Mouse (Mus musculus) olfactory bulb, adult 2 months (tissue): ENCODE measurements around the gene Slc10a1. TPM values are rescaled to one million over a fixed set of nuclear protein-coding genes. Genes with fewer than 3 reads are reported as not detected.
"Not testable (repeated sequence)": the region's sequence is repeated elsewhere in the genome, so short reads cannot be mapped to it uniquely, and the experiment has no call there.

Source experiments
- H3K27ac ChIP-seq: fragments of 200-500 bp; 2 replicates; pipeline ENCODE4 v1.5.1; 2012; ENCODE audit warnings: low read depth, low read length; ENCODE audit not compliant: insufficient read depth
- H3K4me1 ChIP-seq: fragments of 200-500 bp; 2 replicates; pipeline ENCODE4 v1.6.1; 2012; ENCODE audit warnings: low read length; ENCODE audit not compliant: control insufficient read depth, insufficient read depth
- H3K4me3 ChIP-seq: fragments of 200-500 bp; 2 replicates; pipeline ENCODE4 v1.5.1; 2012; ENCODE audit warnings: mild to moderate bottlenecking, low read depth, low read length, moderate library complexity; ENCODE audit not compliant: insufficient read depth
- CTCF ChIP-seq: fragments of 200-500 bp; IDR thresholded peaks from 2 replicates; pipeline ENCODE4 v1.5.1; 2012; ENCODE audit warnings: low read depth, mild to moderate bottlenecking, low read length, moderate library complexity; ENCODE audit not compliant: insufficient read depth
- POLR2A ChIP-seq: fragments of 200-500 bp; IDR thresholded peaks from 2 replicates; pipeline ENCODE4 v1.6.1; 2012; ENCODE audit warnings: mild to moderate bottlenecking, low read depth, low read length, moderate library complexity; ENCODE audit not compliant: insufficient read depth
- WGBS: fragments of 180-500 bp; shearing (Covaris S2); methylation state at CpG from one replicate; pipeline ENCODE4 v1.1.7; 2018; 5-methylcytosine and 5-hydroxymethylcytosine counted together
- polyA plus RNA-seq: library from polyadenylated mRNA; stranded (reverse); fragments of >200 nt; gene quantifications from 2 replicates; pipeline ENCODE4 v1.2.4, GENCODE M21; 2012; ENCODE audit warnings: low replicate concordance; ENCODE audit not compliant: missing spikeins, insufficient read depth, insufficient read length

Slc10a1 gene
- polyA plus RNA-seq, 1 experiment = not detected

GRCm38 (mm10) chr12:80951640-80952219 lies 16.8 kb downstream of the Slc10a1 start:
- TF ChIP-seq POLR2A (no peak), CTCF (no peak)
- WGBS = 94% methylated on average over 3 of the region's 3 CpGs
- Histone ChIP-seq H3K4me3 (no peak overlapping the region), H3K27ac (no peak overlapping the region), H3K4me1 (peaks cover 15% of the 10 kb centered on the region)

- H3K4me3 ChIP-seq, H3K27ac ChIP-seq: not testable (repeated sequence)
- H3K4me1 ChIP-seq = peaks cover 15% of the 10 kb centered on the region
- 88% methylated on average over 16 of the region's 16 CpGs for WGBS
Measured at GRCm38 (mm10) chr12:80949603-80950002, 18.9 kb downstream of the Slc10a1 start.

- Histone ChIP-seq H3K4me1 (peaks cover 13% of the 10 kb centered on the region), H3K27ac (no peak overlapping the region), H3K4me3 (no peak overlapping the region)
- 90% methylated on average over 18 of the region's 18 CpGs for WGBS
- TF ChIP-seq POLR2A (no peak), CTCF (no peak)
Measured at GRCm38 (mm10) chr12:80948202-80948601, 20.3 kb downstream of the Slc10a1 start.

GRCm38 (mm10) chr12:80945996-80946355 lies 22.5 kb downstream of the Slc10a1 start:
- under 1% methylated on average over 47 of the region's 47 CpGs for WGBS
- peak overlapping the region; percentile 91 for H3K4me3 ChIP-seq
- TF ChIP-seq POLR2A = no peak
- TF ChIP-seq CTCF = no peak
- peaks cover 13% of the 10 kb centered on the region for H3K4me1 ChIP-seq
- H3K27ac ChIP-seq = peak overlapping the region; percentile 97

GRCm38 (mm10) chr12:80945334-80945995 lies 23.0 kb downstream of the Slc10a1 start, which contains the start of gene Srsf5:
Srsf5 (plus strand) TSS chr12:80945504.
- WGBS = under 1% methylated on average over 57 of the region's 57 CpGs
- H3K4me1 ChIP-seq = peaks cover 13% of the 10 kb centered on the region
- TF ChIP-seq POLR2A = peak; percentile 93
- TF ChIP-seq CTCF = peak; percentile 38; the same call in 1 of the 2 replicates
- H3K27ac ChIP-seq = peak within 1 kb of the TSS; percentile 97
- H3K4me3 ChIP-seq = peak within 1 kb of the TSS; percentile 91

GRCm38 (mm10) chr12:80944963-80945333 lies 23.6 kb downstream of the Slc10a1 start:
- H3K4me3 ChIP-seq = peak overlapping the region; percentile 91
- peak overlapping the region; percentile 60; the same call in 1 of the 2 replicates for H3K27ac ChIP-seq
- H3K4me1 ChIP-seq = peaks cover 13% of the 10 kb centered on the region
- WGBS = 0% methylated on average over 9 of the region's 9 CpGs

GRCm38 (mm10) chr12:80944204-80944603 lies 24.3 kb downstream of the Slc10a1 start:
- TF ChIP-seq POLR2A (no peak), CTCF (no peak)
- Histone ChIP-seq H3K27ac (no peak overlapping the region), H3K4me1 (peaks cover 10% of the 10 kb centered on the region), H3K4me3 (no peak overlapping the region)
- WGBS = 94% methylated on average over 4 of the region's 4 CpGs

- 90% methylated on average over 3 of the region's 3 CpGs for WGBS
- TF ChIP-seq CTCF (no peak), POLR2A (no peak)
- H3K4me3 ChIP-seq = no peak overlapping the region
- peaks cover 9% of the 10 kb centered on the region for H3K4me1 ChIP-seq
- H3K27ac ChIP-seq = no peak overlapping the region
Measured at GRCm38 (mm10) chr12:80943395-80943794, 25.1 kb downstream of the Slc10a1 start.

GRCm38 (mm10) chr12:80941886-80942285 lies 26.6 kb downstream of the Slc10a1 start:
- Histone ChIP-seq H3K4me3 (no peak overlapping the region), H3K27ac (no peak overlapping the region), H3K4me1 (no peaks in the 10 kb centered on the region)
- 96% methylated on average over 3 of the region's 3 CpGs for WGBS
- TF ChIP-seq POLR2A = no peak
- TF ChIP-seq CTCF = no peak
